Mouse (Mus musculus) hindbrain, embryonic 15.5 days (tissue): ENCODE data around the gene Dnajc7. TPM values are rescaled to one million over a fixed set of nuclear protein-coding genes. Genes with fewer than 3 reads are reported as not detected.
"Not testable (repeated sequence)": the region's sequence is repeated elsewhere in the genome, so short reads cannot be mapped to it uniquely, and the experiment has no call there.

Experiments
- ATAC-seq: fragments of 200-750 bp; cut with Nextera tagmentation; 2 replicates; pipeline ENCODE4 v1.8.0; 2017; ENCODE audit warnings: low read depth, moderate number of reproducible peaks, moderate TSS enrichment; ENCODE audit not compliant: low FRiP score
- H3K27ac ChIP-seq: fragments of 300-500 bp; sonication (generic); replicated peaks from 2 replicates; pipeline ENCODE4 v1.5.1; 2015; ENCODE audit warnings: mild to moderate bottlenecking, inconsistent platforms
- H3K27me3 ChIP-seq: fragments of 300-500 bp; sonication (generic); 2 replicates; pipeline ENCODE4 v1.6.1; 2015; ENCODE audit warnings: control low read depth, inconsistent platforms
- H3K36me3 ChIP-seq: fragments of 300-500 bp; sonication (generic); 2 replicates; pipeline ENCODE4 v1.6.1; 2015; ENCODE audit warnings: control low read depth, inconsistent platforms
- H3K4me1 ChIP-seq: fragments of 300-500 bp; sonication (generic); replicated peaks from 2 replicates; pipeline ENCODE4 v1.6.1; 2015; ENCODE audit warnings: control low read depth, inconsistent platforms
- H3K4me2 ChIP-seq: fragments of 300-500 bp; sonication (generic); 2 replicates; pipeline ENCODE4 v1.6.1; 2015; ENCODE audit warnings: moderate library complexity, mild to moderate bottlenecking, inconsistent platforms
- H3K4me3 ChIP-seq: fragments of 300-500 bp; sonication (generic); 2 replicates; pipeline ENCODE4 v1.5.1; 2015; ENCODE audit warnings: mild to moderate bottlenecking, inconsistent platforms
- H3K9ac ChIP-seq: fragments of 300-500 bp; sonication (generic); 2 replicates; pipeline ENCODE4 v1.6.1; 2015; ENCODE audit warnings: inconsistent platforms
- H3K9me3 ChIP-seq: fragments of 300-500 bp; sonication (generic); 2 replicates; pipeline ENCODE4 v1.6.1; 2016; ENCODE audit warnings: control low read depth, inconsistent platforms
- WGBS: fragments of 180-500 bp; shearing (Covaris S2); methylation state at CpG from one replicate; pipeline ENCODE4 v1.1.7; 2015; 5-methylcytosine and 5-hydroxymethylcytosine counted together
- polyA plus RNA-seq: library from polyadenylated mRNA; unstranded; fragments of >200 nt; fragmentation: Nextera tagmentation; extraction: Ambion mirVana; gene quantifications from 2 replicates; pipeline ENCODE4 v1.2.1, GENCODE M21; 2015

The Dnajc7 gene
- polyA plus RNA-seq, 1 experiment from 2014 or later, result 296 TPM

- no peaks in the 10 kb centered on the region for H3K36me3 ChIP-seq
- H3K4me1 ChIP-seq, result no peaks in the 10 kb centered on the region
- H3K27me3 ChIP-seq, result no peaks in the 10 kb centered on the region
- H3K4me3 ChIP-seq, result no peak overlapping the region
- H3K9me3 ChIP-seq, result no peaks in the 10 kb centered on the region
- H3K4me2 ChIP-seq, result no peak overlapping the region
- no peak overlapping the region for H3K27ac ChIP-seq
- no peak overlapping the region for H3K9ac ChIP-seq
- ATAC-seq, result no peak
Observed at GRCm38 (mm10) chr11:100536466-100536865, 83.5 kb downstream of the Dnajc7 start.

GRCm38 (mm10) chr11:100535996-100536395 is 84.0 kb downstream of the Dnajc7 start:
- no peaks in the 10 kb centered on the region for H3K36me3 ChIP-seq
- ATAC-seq, result no peak
- H3K9ac ChIP-seq, result no peak overlapping the region
- H3K4me2 ChIP-seq, result no peak overlapping the region
- H3K9me3 ChIP-seq, result no peaks in the 10 kb centered on the region
- WGBS, result 85% methylated on average over 1 of the region's 1 CpGs
- H3K4me1 ChIP-seq, result no peaks in the 10 kb centered on the region
- H3K27ac ChIP-seq, result no peak overlapping the region
- no peak overlapping the region for H3K4me3 ChIP-seq
- H3K27me3 ChIP-seq, result no peaks in the 10 kb centered on the region

GRCm38 (mm10) chr11:100534821-100535220 is 85.1 kb downstream of the Dnajc7 start:
- not testable (repeated sequence) for H3K4me1 ChIP-seq, ATAC-seq, H3K27me3 ChIP-seq, H3K9me3 ChIP-seq, H3K36me3 ChIP-seq, H3K4me3 ChIP-seq, H3K4me2 ChIP-seq, H3K9ac ChIP-seq, H3K27ac ChIP-seq
- 91% methylated on average over 6 of the region's 6 CpGs for WGBS

GRCm38 (mm10) chr11:100534411-100534810 is 85.6 kb downstream of the Dnajc7 start:
- not testable (repeated sequence) for H3K9me3 ChIP-seq, H3K4me3 ChIP-seq, H3K4me1 ChIP-seq, H3K36me3 ChIP-seq, H3K4me2 ChIP-seq, H3K27me3 ChIP-seq, H3K27ac ChIP-seq, ATAC-seq, H3K9ac ChIP-seq
- WGBS, result 77% methylated on average over 2 of the region's 2 CpGs

GRCm38 (mm10) chr11:100533871-100534270 is 86.1 kb downstream of the Dnajc7 start:
- WGBS, result 37% methylated on average over 6 of the region's 6 CpGs
- no peaks in the 10 kb centered on the region for H3K27me3 ChIP-seq
- H3K4me2 ChIP-seq, result no peak overlapping the region
- no peak overlapping the region for H3K4me3 ChIP-seq
- H3K27ac ChIP-seq, result no peak overlapping the region
- H3K9me3 ChIP-seq, result no peaks in the 10 kb centered on the region
- no peaks in the 10 kb centered on the region for H3K4me1 ChIP-seq
- no peak for ATAC-seq
- no peak overlapping the region for H3K9ac ChIP-seq
- no peaks in the 10 kb centered on the region for H3K36me3 ChIP-seq

Other genes with a start within 250 kb of the Dnajc7 start
- gene Jup, start 222.4 kb downstream of the Dnajc7 start, polyA plus RNA-seq, result 73.2 and 78.1 TPM in 2 replicates
- gene P3h4, start 205.3 kb downstream of the Dnajc7 start, polyA plus RNA-seq, result 21.2 and 25.5 TPM in 2 replicates
- 26.6 and 27.1 TPM in 2 replicates for gene Fkbp10, start 204.5 kb downstream of the Dnajc7 start, polyA plus RNA-seq
- 112 and 114 TPM in 2 replicates for gene Nt5c3b, start 178.4 kb downstream of the Dnajc7 start, polyA plus RNA-seq
- 0.77 and 1.0 TPM in 2 replicates for gene Klhl10, start 178.3 kb downstream of the Dnajc7 start, polyA plus RNA-seq
- gene Klhl11, start 147.4 kb downstream of the Dnajc7 start, polyA plus RNA-seq, result 9.8 and 11.1 TPM in 2 replicates
- 228 and 230 TPM in 2 replicates for gene Acly, start 92.2 kb downstream of the Dnajc7 start, polyA plus RNA-seq
- 2.6 and 2.7 TPM in 2 replicates for gene Ttc25, start 74.6 kb downstream of the Dnajc7 start, polyA plus RNA-seq
- gene Cnp, start 45.3 kb downstream of the Dnajc7 start, polyA plus RNA-seq, result 60.1 and 61.3 TPM in 2 replicates
- 96.2 and 104 TPM in 2 replicates for gene Nkiras2, start 924 bp downstream of the Dnajc7 start, polyA plus RNA-seq
- 0.82 and 0.94 TPM in 2 replicates for gene Zfp385c, start 72.3 kb upstream of the Dnajc7 start, polyA plus RNA-seq
- gene Dhx58, start 84.1 kb upstream of the Dnajc7 start, polyA plus RNA-seq, result 3.0 and 3.1 TPM in 2 replicates
- 67.2 and 74.0 TPM in 2 replicates for gene Kat2a, start 92.3 kb upstream of the Dnajc7 start, polyA plus RNA-seq
- gene Hspb9, start 93.7 kb upstream of the Dnajc7 start, polyA plus RNA-seq, result 0.25 and 0.35 TPM in 2 replicates
- gene Rab5c, start 118.0 kb upstream of the Dnajc7 start, polyA plus RNA-seq, result 42.0 and 42.4 TPM in 2 replicates
- gene Kcnh4, start 139.8 kb upstream of the Dnajc7 start, polyA plus RNA-seq, result 8.8 and 10.3 TPM in 2 replicates
- 0.38 and 1.3 TPM in 2 replicates for gene Hcrt, start 142.8 kb upstream of the Dnajc7 start, polyA plus RNA-seq
- 7.4 and 8.4 TPM in 2 replicates for gene Ghdc, start 150.8 kb upstream of the Dnajc7 start, polyA plus RNA-seq
- 16.4 and 20.3 TPM in 2 replicates for gene Stat5b, start 230.6 kb upstream of the Dnajc7 start, polyA plus RNA-seq
- gene Stat5a, start 239.2 kb upstream of the Dnajc7 start, polyA plus RNA-seq, result 2.1 TPM in 2 replicates